Mouse (Mus musculus) T-helper 17 cell (primary cell): Measurements from ENCODE around the gene Pde6g.

Source experiments
- in situ Hi-C, 2 experiments: fragments of 300-600 bp; cut with MboI, MseI; formaldehyde crosslinking; loops; 1 replicate in 1 of 2; 2 replicates in 1 of 2; pipeline ENCODE4 v1.15.1; 2025; ENCODE audit warnings: high pct_unique_total_duplicates in 2 of 2

Gene Pde6g

GRCm38 (mm10) chr11:120467736-120468092 lies 14.4 kb upstream of the Pde6g start:
- in situ Hi-C loops: no loop called here

GRCm38 (mm10) chr11:120467051-120467735 lies 13.9 kb upstream of the Pde6g start, which contains the start of gene Arl16:
Arl16 (minus strand) TSS chr11:120467607.
- in situ Hi-C loops: no loop called here

DNA sequence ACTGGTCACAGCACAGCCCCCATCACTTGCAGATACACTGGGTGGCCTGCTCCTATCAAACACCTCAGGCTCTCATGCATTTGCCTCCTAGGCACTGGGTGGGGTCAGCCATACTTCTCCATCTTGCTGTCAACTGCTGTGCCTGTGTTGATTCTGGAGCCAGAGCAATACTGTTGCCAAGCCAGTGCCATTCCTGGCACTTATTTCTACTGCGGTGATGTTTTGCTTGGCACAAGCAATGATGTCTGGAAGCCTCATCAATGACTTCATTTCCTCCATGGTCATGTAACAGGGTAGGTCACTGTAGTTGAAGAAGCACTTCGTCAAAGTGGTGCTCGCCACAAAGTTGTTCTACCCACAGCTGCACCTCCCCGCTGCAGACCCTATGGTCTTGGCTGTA lies 12.2 kb upstream of the Pde6g start:
- in situ Hi-C loops: no loop called here

GRCm38 (mm10) chr11:120464365-120464764 lies 11.1 kb upstream of the Pde6g start:
- in situ Hi-C loops: no loop called here

GRCm38 (mm10) chr11:120463536-120463935 lies 10.2 kb upstream of the Pde6g start:
- in situ Hi-C loops: no loop called here

DNA sequence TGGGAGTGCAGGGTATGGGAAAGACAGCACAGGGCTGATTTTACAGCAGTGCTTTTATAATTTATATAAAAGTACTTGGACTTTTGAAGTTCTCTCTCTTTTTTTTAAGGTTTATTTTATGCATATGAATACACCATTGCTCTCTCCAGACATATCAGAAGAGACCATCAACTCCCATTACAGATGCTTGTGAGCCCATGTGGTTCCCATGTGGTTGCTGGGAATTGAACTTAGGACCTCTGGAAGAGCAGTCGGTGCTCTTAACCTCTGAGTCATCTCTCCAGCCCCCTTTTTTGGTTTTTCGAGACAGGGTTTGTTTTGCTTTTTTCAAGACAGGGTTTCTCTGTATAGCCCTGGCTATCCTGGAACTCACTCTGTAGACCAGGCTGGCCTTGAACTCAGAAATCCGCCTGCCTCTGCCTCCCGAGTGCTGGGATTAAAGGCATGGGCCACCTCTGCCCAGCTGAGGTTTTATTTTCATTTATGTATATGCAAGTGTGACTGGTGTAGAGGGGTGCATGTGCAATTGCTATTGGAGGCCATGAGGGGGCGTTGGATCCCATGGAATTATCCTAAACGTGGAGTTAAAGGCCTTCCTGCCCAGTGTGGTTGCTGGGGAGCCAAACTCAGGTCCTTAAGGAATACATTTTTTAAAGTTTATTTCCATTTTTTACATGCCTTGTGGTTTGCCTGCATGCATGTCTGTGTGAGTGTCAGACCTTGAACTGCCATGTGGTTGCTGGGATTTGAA lies 5.7 kb upstream of the Pde6g start:
- in situ Hi-C loops: no loop called here

DNA sequence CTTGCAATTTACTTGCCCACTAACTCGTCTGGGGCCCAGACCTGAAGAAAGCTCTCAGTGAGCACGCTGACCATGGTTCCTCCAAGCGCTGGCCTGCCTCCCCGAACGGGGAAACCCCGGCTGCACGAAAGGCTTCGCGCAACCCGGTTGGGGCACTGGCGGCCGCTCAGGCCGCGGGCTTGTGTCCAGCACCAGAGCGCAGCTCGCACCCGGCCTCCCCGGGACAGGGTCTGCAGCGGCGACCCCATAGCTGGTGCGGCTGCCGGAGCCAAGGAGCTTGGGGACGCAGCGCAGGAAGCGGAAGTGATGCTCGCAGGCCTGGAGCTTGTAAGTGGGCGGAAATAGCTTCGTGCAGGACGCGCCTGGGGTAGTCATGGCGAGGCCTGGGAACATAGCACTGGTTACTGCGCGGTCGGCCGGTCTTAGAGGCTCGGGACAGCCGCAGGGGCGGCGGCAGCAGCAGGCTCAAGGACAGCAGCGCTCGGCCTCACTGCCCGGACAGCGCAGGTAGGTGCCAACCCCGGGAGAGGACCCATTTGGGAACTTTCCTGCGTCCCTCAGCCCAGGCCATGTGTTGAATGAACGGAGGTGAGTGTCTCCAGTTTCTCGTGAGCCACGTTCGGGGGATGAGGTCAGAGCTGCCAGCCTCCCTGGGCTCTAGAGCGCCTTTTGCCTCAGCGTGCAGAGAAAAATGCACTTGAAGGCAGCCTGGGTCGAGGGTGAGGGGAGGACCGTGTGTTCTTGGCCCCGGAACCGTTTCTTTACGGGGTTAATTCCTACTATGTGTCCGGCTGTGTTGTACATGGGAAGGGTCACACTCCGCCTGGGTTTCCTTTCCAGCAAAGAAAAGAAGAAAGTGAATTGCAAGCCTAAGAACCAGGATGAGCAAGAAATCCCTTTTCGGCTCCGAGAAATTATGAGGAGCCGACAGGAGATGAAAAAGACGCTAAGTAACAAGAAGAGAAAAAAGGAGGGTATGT lies 4.8 kb upstream of the Pde6g start, which contains the start of the genes Oxld1 and Ccdc137:
TSS of gene Oxld1 (minus strand) at position 297 of the 980 bp plus-strand sequence.
TSS of gene Ccdc137 (plus strand) at position 344 of the 980 bp plus-strand sequence.
- in situ Hi-C loops: no loop called here

GRCm38 (mm10) chr11:120457370-120457769 lies 4.1 kb upstream of the Pde6g start:
- in situ Hi-C loops: no loop called here

DNA sequence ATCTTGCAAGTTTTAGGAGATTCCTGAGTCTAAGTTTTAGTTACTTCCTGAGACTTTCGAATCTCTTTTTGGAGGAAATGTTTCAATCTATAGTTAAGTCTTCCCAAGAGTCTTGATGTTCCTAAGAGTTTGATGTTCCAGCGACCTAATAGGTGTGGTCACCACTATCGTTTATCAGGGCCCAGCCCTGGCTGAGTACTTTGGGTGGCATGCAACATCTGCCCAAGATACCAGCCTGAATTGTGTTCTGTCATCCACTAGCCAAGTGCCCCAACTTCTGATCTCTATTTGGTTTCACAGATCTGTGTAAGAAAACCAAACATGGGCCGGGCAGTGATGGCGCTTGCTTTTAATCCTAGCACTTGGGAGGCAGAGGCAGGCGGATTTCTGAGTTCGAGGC lies 2.1 kb upstream of the Pde6g start:
- in situ Hi-C loops: no loop called here

DNA sequence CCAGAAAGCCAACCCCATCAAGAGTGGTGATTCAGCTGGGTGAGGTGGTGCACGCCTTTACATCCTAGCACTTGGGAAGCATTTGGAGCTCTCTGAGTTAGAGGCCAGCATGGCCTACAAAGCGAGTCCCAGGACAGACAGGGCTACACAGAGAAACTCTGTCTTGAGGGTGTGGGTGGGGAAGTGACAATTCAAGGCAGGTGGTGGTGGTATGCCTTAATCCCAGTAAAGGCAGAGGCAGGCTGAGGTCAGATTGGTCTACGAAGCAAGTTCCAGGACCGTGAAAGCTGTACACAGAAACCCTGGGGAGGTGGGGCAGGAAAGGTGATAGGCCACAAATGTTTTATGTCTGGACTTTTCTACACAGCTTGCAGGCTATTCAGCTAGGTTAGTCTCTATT lies 1.7 kb upstream of the Pde6g start:
- in situ Hi-C loops: no loop called here

DNA sequence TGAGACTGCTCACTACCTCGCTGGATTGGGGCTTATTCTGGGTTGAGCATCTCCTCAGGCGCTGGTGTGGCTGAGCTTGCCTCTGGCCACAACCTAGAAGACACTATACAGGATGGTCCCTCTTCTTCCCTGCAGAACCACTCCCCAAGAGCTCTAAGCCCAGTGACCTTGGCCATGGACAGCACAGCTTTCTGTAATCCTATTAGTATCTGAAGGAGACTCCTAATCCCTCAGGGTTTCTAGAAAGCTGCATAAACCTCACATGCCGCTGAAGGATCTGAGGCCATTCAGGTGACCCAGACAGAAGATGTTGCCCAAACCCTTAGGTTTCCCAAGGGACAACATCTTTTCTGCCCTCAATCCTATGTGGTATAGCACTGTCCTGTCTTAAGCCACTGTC lies 1.1 kb downstream of the Pde6g start:
- in situ Hi-C loops: no loop called here

DNA sequence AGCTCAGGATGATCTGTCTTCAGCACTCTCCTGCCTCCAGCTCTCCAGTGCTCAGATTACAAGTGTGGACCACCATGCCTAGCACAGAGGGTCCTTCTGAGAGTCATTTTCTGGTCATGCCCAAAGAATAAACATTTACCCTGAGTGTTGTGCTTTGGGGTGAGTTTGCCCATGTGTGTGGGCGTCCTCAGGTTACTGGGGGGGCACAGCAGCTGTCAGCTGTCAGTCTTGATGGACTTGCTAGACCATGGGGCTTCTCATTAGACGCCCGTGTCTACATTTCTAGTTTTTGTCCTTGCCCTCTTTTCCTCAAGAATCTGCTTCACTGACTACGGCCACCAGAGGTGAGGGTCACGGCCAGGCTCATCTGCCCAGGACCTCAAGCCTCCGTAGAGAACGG lies 6.1 kb downstream of the Pde6g start:
- in situ Hi-C loops: loop anchor here in 1 of 2 experiments (10.0 kb wide), 1 partner anchor 642 kb away; no protein-coding TSS in a partner anchor

DNA sequence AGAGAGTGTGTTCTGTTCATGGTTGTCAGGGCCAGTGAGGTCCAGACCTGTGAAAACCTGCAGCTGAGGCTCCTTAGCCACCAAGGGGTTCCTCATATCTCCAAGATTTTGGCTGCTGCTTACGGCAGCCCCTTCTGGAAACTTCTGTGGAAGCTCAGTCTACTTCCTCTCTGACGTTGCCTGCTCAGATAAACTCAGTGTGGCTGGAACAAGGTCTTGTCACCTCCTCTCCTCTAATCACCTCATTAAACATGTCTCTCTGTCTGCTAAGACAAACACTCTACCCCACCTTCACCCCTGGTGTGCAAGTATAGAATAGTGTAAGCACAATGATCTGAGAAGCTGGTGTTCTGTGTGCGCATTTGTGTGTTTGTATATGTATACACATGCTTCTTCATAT lies 7.8 kb downstream of the Pde6g start:
- in situ Hi-C loops: loop anchor here in 1 of 2 experiments (10.0 kb wide), 1 partner anchor 641 kb away; no protein-coding TSS in a partner anchor

DNA sequence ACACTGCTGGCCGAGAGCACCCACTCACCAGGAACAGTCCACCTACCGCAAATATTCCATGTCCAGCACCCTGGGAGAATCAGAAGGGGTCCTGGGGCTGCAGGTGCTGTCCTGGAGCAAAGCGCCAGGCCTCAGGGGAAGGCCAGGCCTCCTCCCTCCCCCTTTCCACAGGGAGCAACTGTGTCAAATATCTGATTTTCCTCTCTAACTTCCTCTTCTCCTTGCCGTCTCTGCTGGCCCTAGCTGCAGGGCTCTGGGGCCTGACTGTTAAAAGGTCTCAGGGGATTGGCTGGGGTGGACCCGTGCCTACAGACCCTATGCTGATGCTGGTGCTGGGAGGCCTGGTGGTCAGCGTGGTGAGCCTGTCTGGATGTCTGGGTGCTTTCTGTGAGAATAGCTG lies 9.2 kb downstream of the Pde6g start:
- in situ Hi-C loops: loop anchor here in 1 of 2 experiments (10.0 kb wide), 1 partner anchor 639 kb away; no protein-coding TSS in a partner anchor

GRCm38 (mm10) chr11:120442765-120443280 lies 10.5 kb downstream of the Pde6g start:
- in situ Hi-C loops: loop anchor here in 1 of 2 experiments (10.0 kb wide), 1 partner anchor 638 kb away; no protein-coding TSS in a partner anchor

GRCm38 (mm10) chr11:120442344-120442743 lies 11.0 kb downstream of the Pde6g start, which contains the start of gene Tspan10:
Tspan10 (plus strand) TSS chr11:120442644.
- in situ Hi-C loops: loop anchor here in 1 of 2 experiments (10.0 kb wide), 1 partner anchor 638 kb away; no protein-coding TSS in a partner anchor

DNA sequence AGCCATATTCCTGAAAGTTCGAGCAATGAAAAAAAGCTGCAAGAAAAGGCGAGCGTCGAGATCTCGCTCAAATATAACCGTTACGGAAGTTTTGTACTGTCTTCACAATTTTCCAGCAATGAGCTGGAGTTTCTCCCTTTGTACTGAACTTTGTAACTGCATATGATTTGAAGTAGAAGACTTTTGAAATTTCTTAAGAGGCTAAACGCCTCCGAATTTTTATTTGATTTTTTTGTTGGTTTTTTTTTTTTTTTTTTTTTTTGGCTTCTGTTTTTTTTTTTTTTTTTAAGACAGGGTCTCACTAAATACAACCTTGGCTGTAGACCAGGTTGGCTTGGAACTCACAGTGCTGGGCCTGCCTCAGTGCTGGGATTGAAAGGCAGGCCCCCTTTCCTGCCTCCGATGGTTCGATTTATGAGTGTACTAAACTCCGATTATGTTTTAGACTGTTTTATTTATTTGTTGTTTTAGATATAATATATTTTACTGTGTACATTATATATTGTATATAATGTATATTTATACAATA lies 15.4 kb downstream of the Pde6g start:
- in situ Hi-C loops: no loop called here

GRCm38 (mm10) chr11:120437152-120437856 lies 16.0 kb downstream of the Pde6g start, which contains the start of gene Nploc4:
Nploc4 (minus strand) TSS chr11:120437708.
- in situ Hi-C loops: no loop called here

- in situ Hi-C loops: no loop called here
Measured at GRCm38 (mm10) chr11:120426727-120427126, 26.6 kb downstream of the Pde6g start.
